Mouse (Mus musculus): ENCODE results near the gene Robo1. TPM values are rescaled to one million over a fixed set of nuclear protein-coding genes. Genes with fewer than 3 reads are reported as not detected.

Gene Robo1
- polyA plus RNA-seq, 1 experiment from 2014 or later: 49.9 TPM

GRCm38 (mm10) chr16:72798405-72798949 is 490.4 kb downstream of the Robo1 start:
- no peaks in the 10 kb centered on the region for H3K27me3 ChIP-seq (ENCODE audit: insufficient read depth, poor library complexity, severe bottlenecking)
- no peak for DNase-seq (ENCODE audit: low spot score)

GRCm38 (mm10) chr16:72800121-72800749 is 492.1 kb downstream of the Robo1 start:
- WGBS: 73% methylated on average over 15 of the region's 15 CpGs
- no peaks in the 10 kb centered on the region for H3K36me3 ChIP-seq
- no peaks in the 10 kb centered on the region for H3K27me3 ChIP-seq (ENCODE audit: insufficient read depth, poor library complexity, severe bottlenecking)
- H3K9me3 ChIP-seq: no peaks in the 10 kb centered on the region
- H3K4me1 ChIP-seq (replicated peaks): peaks cover 36% of the 10 kb centered on the region
- H3K4me3 ChIP-seq: no peak overlapping the region
- DNase-seq (ENCODE audit: low spot score): no peak
- peak overlapping the region; percentile 45; the same call in 1 of the 2 replicates for H3K27ac ChIP-seq

More at GRCm38 (mm10) chr16:72798405-72798949, 490.4 kb downstream of the Robo1 start:
- H3K9me3 ChIP-seq: no peaks in the 10 kb centered on the region
- H3K4me1 ChIP-seq (replicated peaks): peaks cover 45% of the 10 kb centered on the region
- no peak overlapping the region for H3K4me3 ChIP-seq
- 83% methylated on average over 12 of the region's 12 CpGs for WGBS
- H3K27ac ChIP-seq: no peak overlapping the region
- no peaks in the 10 kb centered on the region for H3K36me3 ChIP-seq

- H3K4me3 ChIP-seq: no peak overlapping the region
- H3K9me3 ChIP-seq: no peaks in the 10 kb centered on the region
- peaks cover 30% of the 10 kb centered on the region for H3K4me1 ChIP-seq (replicated peaks)
- 88% methylated on average over 6 of the region's 6 CpGs for WGBS
- no peak for DNase-seq (ENCODE audit: low spot score)
- no peaks in the 10 kb centered on the region for H3K27me3 ChIP-seq (ENCODE audit: insufficient read depth, poor library complexity, severe bottlenecking)
- 0 out of 2 replicates have a peak overlapping the region, but pooled peaks have one; percentile 45 for H3K27ac ChIP-seq
- no peaks in the 10 kb centered on the region for H3K36me3 ChIP-seq
These were observed 492.7 kb downstream of the Robo1 start for GRCm38 (mm10) chr16:72800788-72801187.

GRCm38 (mm10) chr16:72808351-72808750 is 500.2 kb downstream of the Robo1 start:
- peaks cover 39% of the 10 kb centered on the region for H3K4me1 ChIP-seq (replicated peaks)
- no peaks in the 10 kb centered on the region for H3K36me3 ChIP-seq
- no peak overlapping the region for H3K27ac ChIP-seq
- WGBS: 58% methylated on average over 10 of the region's 10 CpGs
- H3K27me3 ChIP-seq (ENCODE audit: insufficient read depth, poor library complexity, severe bottlenecking): no peaks in the 10 kb centered on the region
- no peaks in the 10 kb centered on the region for H3K9me3 ChIP-seq
- H3K4me3 ChIP-seq: no peak overlapping the region
- no peak for DNase-seq (ENCODE audit: low spot score)

GRCm38 (mm10) chr16:72810942-72811341 is 502.8 kb downstream of the Robo1 start:
- no peaks in the 10 kb centered on the region for H3K36me3 ChIP-seq
- WGBS: 39% methylated on average over 3 of the region's 3 CpGs
- H3K4me3 ChIP-seq: no peak overlapping the region
- peaks cover 39% of the 10 kb centered on the region for H3K4me1 ChIP-seq (replicated peaks)
- no peak for DNase-seq (ENCODE audit: low spot score)
- no peaks in the 10 kb centered on the region for H3K9me3 ChIP-seq
- no peaks in the 10 kb centered on the region for H3K27me3 ChIP-seq (ENCODE audit: insufficient read depth, poor library complexity, severe bottlenecking)
- H3K27ac ChIP-seq: peak overlapping the region; percentile 67

- no peak for DNase-seq (ENCODE audit: low spot score)
- H3K36me3 ChIP-seq: no peaks in the 10 kb centered on the region
- H3K4me1 ChIP-seq (replicated peaks): peaks cover 39% of the 10 kb centered on the region
- H3K27me3 ChIP-seq (ENCODE audit: insufficient read depth, poor library complexity, severe bottlenecking): no peaks in the 10 kb centered on the region
- H3K9me3 ChIP-seq: no peaks in the 10 kb centered on the region
- no peak overlapping the region for H3K27ac ChIP-seq
- no peak overlapping the region for H3K4me3 ChIP-seq
- WGBS: 63% methylated on average over 5 of the region's 5 CpGs
These were observed 503.4 kb downstream of the Robo1 start for GRCm38 (mm10) chr16:72811494-72811893.

- WGBS: 66% methylated on average over 3 of the region's 3 CpGs
- no peak for DNase-seq (ENCODE audit: low spot score)
- H3K27ac ChIP-seq: no peak overlapping the region
- peaks cover 39% of the 10 kb centered on the region for H3K4me1 ChIP-seq (replicated peaks)
- H3K36me3 ChIP-seq: no peaks in the 10 kb centered on the region
- H3K27me3 ChIP-seq (ENCODE audit: insufficient read depth, poor library complexity, severe bottlenecking): no peaks in the 10 kb centered on the region
- no peak overlapping the region for H3K4me3 ChIP-seq
- no peaks in the 10 kb centered on the region for H3K9me3 ChIP-seq
These were observed 503.8 kb downstream of the Robo1 start for GRCm38 (mm10) chr16:72811908-72812307.

- DNase-seq (ENCODE audit: low spot score): no peak
- H3K4me3 ChIP-seq: no peak overlapping the region
- H3K27me3 ChIP-seq (ENCODE audit: insufficient read depth, poor library complexity, severe bottlenecking): no peaks in the 10 kb centered on the region
- peaks cover 31% of the 10 kb centered on the region for H3K4me1 ChIP-seq (replicated peaks)
- H3K27ac ChIP-seq: no peak overlapping the region
- no peaks in the 10 kb centered on the region for H3K36me3 ChIP-seq
- 89% methylated on average over 8 of the region's 8 CpGs for WGBS
- no peaks in the 10 kb centered on the region for H3K9me3 ChIP-seq
These were observed 520.3 kb downstream of the Robo1 start for GRCm38 (mm10) chr16:72828381-72828780.

- Histone ChIP-seq H3K27ac (0 out of 2 replicates have a peak overlapping the region, but pooled peaks have one; percentile 12), H3K4me1 (replicated peaks) (peaks cover 36% of the 10 kb centered on the region), H3K27me3 (ENCODE audit: insufficient read depth, poor library complexity, severe bottlenecking) (no peaks in the 10 kb centered on the region), H3K9me3 (no peaks in the 10 kb centered on the region), H3K4me3 (no peak overlapping the region), H3K36me3 (no peaks in the 10 kb centered on the region)
- WGBS: 66% methylated on average over 8 of the region's 8 CpGs
- no peak for DNase-seq (ENCODE audit: low spot score)
These were observed 521.4 kb downstream of the Robo1 start for GRCm38 (mm10) chr16:72829530-72829929.

- Histone ChIP-seq H3K4me3 (no peak overlapping the region), H3K27me3 (ENCODE audit: insufficient read depth, poor library complexity, severe bottlenecking) (no peaks in the 10 kb centered on the region), H3K27ac (no peak overlapping the region), H3K4me1 (replicated peaks) (peaks cover 43% of the 10 kb centered on the region), H3K9me3 (no peaks in the 10 kb centered on the region), H3K36me3 (no peaks in the 10 kb centered on the region)
- 41% methylated on average over 5 of the region's 5 CpGs for WGBS
- DNase-seq (ENCODE audit: low spot score): no peak
These were observed 522.4 kb downstream of the Robo1 start for GRCm38 (mm10) chr16:72830394-72831056.

- Histone ChIP-seq H3K27ac (no peak overlapping the region), H3K9me3 (no peaks in the 10 kb centered on the region), H3K4me3 (no peak overlapping the region), H3K4me1 (replicated peaks) (peaks cover 32% of the 10 kb centered on the region), H3K36me3 (no peaks in the 10 kb centered on the region), H3K27me3 (ENCODE audit: insufficient read depth, poor library complexity, severe bottlenecking) (no peaks in the 10 kb centered on the region)
- DNase-seq (ENCODE audit: low spot score): no peak
- WGBS: 74% methylated on average over 2 of the region's 2 CpGs
These were observed 526.2 kb downstream of the Robo1 start for GRCm38 (mm10) chr16:72834266-72834665.

- no peak overlapping the region for H3K4me3 ChIP-seq
- 86% methylated on average over 1 of the region's 1 CpGs for WGBS
- no peak overlapping the region for H3K27ac ChIP-seq
- peaks cover 22% of the 10 kb centered on the region for H3K4me1 ChIP-seq (replicated peaks)
- H3K27me3 ChIP-seq (ENCODE audit: insufficient read depth, poor library complexity, severe bottlenecking): no peaks in the 10 kb centered on the region
- DNase-seq (ENCODE audit: low spot score): no peak
- H3K36me3 ChIP-seq: no peaks in the 10 kb centered on the region
- no peaks in the 10 kb centered on the region for H3K9me3 ChIP-seq
These were observed 530.9 kb downstream of the Robo1 start for GRCm38 (mm10) chr16:72839031-72839430.

- H3K36me3 ChIP-seq: no peaks in the 10 kb centered on the region
- H3K27me3 ChIP-seq (ENCODE audit: insufficient read depth, poor library complexity, severe bottlenecking): no peaks in the 10 kb centered on the region
- DNase-seq (ENCODE audit: low spot score): no peak
- H3K9me3 ChIP-seq: no peaks in the 10 kb centered on the region
- H3K27ac ChIP-seq: no peak overlapping the region
- H3K4me1 ChIP-seq (replicated peaks): peaks cover 10% of the 10 kb centered on the region
- WGBS: 69% methylated on average over 9 of the region's 9 CpGs
- H3K4me3 ChIP-seq: no peak overlapping the region
These were observed 533.0 kb downstream of the Robo1 start for GRCm38 (mm10) chr16:72841066-72841465.

Measured in hindbrain, embryonic 10.5 days (tissue).